Mouse (Mus musculus) spleen, adult 12 weeks (tissue): ENCODE measurements around the gene Gse1.

ENCODE experiments used
- DNase-seq: peaks from one replicate; pipeline ENCODE4 v3.0.0; 2022; ENCODE audit warnings: low spot score

The Gse1 gene

GRCm38 (mm10) chr8:120227891-120228591 lies at the start of gene Gse1:
Gse1 (plus strand) TSS chr8:120228456.
- DNase-seq, result no peak

DNA sequence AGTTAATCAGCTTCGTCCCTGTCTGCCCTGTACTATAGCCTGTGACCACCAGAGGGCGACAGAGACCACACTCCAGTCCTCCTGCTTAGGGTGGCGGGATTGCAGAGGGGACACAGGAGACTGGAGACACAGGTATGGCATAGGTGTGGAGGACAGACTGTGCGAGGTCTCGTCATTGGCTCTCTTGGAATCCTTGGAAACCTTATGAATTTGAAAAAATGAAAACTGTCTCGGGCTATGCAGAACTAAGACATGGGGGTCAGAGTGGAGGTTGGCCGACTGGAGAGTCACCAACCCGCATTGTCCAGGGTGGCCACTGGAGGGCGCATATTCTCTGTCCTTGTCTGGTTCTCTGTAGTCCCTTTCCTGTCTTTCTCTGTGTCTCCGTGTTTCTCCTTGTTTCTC lies 49.2 kb upstream of the Gse1 start:
- DNase-seq, result peak; percentile 76

DNA sequence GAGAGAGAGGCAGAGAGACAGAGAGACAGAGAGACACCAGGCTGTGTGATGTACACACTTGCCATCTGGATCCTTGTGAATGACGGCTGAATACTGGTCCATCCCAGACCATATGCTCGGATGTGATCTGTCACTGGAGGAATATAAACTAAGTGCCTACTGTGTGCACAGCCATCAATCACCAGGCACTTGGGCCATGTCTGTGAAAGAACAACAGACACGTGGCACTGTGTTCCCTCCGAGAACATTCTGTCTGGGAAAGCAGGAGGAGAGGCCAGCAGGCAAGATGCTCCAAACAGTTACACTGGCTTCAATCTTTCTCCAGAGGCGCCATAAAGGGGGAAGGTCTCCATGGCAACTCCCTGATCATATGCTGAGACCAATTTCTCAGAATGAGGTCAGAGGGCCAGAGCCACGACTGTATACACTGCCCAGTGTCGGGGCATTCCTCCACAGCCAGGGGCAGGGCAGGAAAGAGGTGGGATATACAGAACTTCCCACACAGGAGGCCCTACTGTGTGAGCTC lies 47.7 kb upstream of the Gse1 start:
- no peak for DNase-seq

GRCm38 (mm10) chr8:120181274-120181673 lies 47.0 kb upstream of the Gse1 start:
- no peak for DNase-seq

DNA sequence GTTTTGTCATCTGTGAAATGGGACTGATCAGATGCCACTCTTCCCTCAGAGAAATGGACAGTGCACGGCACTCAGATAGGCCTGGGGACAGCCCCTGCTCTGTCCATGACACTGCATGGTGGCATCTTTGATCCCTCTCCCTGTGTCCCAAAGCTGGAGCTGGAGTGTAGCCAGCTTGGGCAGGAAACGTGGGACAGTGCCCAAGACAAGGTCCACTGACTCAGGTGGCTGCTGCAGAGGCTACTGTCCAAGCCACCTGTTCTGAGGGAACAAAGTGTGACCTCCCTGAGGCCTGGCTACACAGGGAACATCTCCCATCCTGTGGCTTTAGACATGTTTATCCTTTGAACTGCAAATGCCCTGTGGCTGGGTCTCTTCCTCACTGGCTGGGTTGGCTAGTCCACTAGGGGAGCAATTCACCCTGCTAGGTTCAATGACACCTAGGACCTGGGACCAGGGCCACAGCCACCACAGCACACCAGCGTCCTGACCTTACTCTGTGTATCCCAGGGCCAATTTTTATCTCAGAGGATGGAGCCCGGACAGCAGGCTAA lies 46.3 kb upstream of the Gse1 start:
- DNase-seq, result no peak

DNA sequence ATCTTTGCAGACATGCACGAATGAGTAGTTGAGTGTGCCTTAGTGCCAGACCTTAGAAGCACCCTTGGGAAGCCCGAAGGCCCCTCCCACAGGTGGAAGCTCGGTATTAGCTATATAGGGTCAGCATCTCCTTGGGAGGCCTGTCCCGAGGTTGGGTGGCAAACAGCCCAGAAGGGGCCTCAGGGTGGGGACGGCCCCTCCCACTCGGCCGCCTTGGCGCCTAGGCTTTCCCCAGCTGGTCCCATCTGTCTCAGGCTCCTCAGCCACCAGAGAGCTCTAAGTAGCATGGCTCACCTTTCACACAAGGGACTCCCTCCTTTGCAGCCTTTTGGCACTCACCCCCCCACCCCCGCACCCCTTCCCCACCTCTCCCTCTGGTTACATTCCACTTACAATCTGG lies 43.9 kb upstream of the Gse1 start:
- no peak for DNase-seq

DNA sequence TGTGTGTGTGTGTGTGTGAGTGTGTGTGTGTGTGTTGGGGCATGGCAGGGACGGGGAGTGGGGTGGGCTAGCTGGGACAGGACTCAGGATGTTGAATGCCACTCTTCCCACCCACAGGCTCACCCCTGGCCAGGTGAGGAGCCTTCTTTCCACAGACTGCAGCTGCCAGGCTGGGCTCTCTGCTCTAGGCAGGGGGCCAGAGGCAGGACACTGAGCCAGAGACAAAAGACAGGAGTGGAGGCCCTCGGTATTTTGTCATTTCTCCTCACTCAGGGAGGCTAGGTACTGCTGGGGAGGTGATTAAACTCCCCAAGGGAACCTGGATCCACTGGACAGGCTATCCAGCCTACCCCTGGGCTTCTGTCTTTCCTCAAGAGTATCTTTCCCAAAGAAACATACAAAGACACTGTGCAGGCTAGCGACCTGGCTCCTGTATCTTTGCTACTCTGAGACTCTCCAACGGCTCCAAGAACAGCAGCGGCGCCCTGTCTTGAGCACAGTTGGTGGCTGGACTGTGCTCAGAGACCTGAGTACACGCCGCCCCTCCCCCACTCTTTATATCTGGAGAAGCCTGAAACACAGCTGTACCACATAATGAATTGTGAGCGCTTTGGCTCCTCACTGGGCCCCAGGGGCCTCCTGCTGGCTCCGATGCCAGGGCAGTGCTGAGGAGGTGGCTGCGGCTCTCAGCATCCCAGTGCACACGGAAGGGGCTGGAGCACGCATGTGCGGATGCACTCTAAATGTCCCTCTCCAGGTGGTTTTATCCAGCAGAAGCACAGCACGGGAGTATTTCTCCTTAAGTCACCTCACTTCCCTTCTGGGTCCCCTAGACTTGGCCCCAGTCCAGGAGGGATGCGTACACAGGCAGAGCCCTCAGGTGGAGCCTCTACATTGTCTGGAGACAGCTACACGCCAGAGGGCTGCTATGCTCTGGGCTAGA lies 43.1 kb upstream of the Gse1 start:
- no peak for DNase-seq

DNA sequence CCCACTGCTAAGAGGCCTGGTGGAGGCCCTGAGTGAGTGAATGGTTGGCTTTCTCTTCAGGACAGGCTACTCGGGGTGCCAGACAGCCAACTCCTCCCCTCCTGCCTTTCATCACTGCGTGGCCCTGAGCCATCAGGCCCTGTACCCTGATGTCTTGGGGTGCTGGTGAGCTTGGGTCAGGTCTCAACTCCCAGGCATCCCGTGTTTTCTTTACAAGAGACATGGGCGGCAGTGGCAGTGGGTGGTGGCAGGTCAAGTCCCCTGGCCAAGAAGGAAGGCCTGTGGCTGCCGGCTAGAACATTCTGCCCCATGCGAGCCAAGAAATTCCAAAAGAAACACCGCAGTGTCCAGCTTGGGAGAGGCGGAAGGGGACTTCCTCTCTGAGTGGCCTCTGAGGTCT lies 41.8 kb upstream of the Gse1 start:
- no peak for DNase-seq

GRCm38 (mm10) chr8:120188510-120188909 lies 39.7 kb upstream of the Gse1 start:
- no peak for DNase-seq

DNA sequence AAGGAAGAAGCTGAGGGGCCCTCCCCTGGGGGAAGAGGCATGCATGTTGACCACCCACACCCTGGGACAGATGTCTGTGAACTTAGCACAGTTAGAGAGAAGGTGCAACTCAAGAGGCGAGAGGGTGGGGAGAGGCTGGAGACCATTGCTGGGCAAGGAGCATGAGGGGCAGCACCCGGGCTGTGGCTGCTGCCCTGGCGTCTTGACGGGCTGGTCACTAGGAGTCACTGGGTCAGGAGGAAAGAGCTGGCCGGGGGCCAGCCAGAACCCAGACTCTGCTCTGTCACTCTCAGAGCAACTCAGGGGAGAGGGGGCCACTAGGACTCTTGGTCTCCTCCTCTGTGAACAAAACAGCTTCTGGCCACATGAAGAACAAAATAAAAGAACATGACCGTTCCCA lies 38.8 kb upstream of the Gse1 start:
- DNase-seq, result no peak

GRCm38 (mm10) chr8:120190107-120190809 lies 38.0 kb upstream of the Gse1 start:
- DNase-seq, result no peak

- no peak for DNase-seq
These were observed 37.3 kb upstream of the Gse1 start for GRCm38 (mm10) chr8:120190810-120191413.

DNA sequence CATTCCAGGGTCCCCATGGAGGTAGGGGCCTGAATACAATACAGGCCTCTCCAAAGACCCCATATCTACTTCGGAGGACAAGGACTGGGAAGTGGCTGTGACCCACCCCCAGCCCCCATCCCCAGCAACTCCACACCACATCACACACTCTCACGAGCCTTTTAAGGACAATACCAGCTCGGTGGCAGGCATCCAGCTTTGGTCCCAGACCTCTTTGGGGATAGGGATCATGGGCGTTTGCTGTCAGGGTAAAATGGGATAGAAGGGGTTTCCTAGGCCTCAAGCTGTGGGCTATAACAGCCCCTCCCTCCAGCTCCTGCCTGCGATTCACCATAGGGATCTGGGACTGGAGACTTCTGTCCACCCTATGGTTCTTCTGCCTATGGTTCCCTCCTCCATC lies 36.6 kb upstream of the Gse1 start:
- no peak for DNase-seq

DNA sequence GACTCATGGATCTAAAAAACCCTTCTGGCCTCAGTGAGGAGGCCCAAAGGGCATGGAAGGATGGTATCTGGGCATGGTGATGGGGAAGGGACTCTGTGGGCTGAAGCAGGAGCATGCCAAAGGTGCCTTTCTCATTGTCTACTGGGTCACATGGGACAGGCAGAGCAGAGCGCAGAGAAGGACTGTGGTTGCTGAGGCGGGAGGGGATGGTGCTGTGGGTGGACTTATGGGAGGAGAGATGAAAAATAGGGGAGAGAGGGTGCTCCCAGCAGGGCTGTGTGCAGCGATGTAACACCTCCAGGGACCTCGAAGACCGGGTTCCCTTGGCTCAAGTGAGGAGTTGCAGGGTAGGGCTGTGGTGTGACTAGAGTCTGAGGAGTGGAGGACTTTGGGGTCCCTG lies 36.1 kb upstream of the Gse1 start:
- DNase-seq, result no peak

- DNase-seq, result no peak
These were observed 26.9 kb upstream of the Gse1 start for GRCm38 (mm10) chr8:120201351-120201750.

DNA sequence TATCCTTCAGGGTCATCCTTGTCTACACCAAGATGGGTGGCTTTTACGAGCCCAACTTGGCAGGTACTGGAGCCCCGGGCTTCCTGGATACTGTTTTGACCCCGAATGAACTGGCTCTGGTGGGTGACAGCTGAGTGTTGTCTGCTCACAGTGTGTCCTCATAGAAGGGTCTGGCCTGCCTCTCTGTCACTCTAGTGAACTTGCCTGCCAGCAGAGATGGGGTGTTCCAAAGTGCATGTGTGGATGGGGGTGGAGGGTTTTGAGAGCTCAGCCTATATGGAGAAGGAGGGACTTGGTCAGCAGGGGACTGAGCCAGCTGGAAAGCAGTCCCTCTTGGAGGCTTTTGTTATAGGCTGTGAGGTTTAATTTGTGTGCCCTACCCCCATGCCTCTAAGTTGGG lies 25.7 kb upstream of the Gse1 start:
- DNase-seq, result no peak

DNA sequence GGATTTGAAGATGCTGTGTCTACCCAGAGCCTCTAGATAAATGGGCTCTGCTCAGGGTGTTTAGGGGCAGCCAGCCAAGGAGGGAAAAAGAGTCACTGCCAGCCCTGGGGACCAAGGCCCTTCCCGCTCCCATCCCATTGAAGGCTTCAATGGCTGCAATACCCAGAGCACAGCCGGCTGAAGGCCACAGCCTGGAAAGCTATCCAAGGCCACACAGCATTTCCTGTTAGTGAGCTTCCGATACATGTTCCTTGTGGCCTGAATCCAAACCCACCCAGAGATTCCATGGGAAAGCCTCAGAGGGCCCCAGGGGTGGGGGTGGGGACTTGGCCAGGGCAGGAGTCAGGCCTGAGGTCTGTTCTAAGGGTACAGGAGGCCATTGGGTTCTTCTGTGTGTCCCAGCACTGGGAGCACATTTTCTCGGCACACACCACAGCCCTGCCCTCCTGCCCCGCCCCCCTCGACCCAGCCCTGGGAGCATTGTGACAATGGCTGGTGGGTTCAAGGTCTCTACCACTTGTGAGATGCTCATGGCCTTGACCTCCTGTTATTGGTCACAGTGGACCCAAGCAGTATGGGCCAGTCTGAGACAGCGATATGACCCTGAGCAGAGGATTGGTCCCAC lies 23.4 kb upstream of the Gse1 start:
- DNase-seq, result no peak

DNA sequence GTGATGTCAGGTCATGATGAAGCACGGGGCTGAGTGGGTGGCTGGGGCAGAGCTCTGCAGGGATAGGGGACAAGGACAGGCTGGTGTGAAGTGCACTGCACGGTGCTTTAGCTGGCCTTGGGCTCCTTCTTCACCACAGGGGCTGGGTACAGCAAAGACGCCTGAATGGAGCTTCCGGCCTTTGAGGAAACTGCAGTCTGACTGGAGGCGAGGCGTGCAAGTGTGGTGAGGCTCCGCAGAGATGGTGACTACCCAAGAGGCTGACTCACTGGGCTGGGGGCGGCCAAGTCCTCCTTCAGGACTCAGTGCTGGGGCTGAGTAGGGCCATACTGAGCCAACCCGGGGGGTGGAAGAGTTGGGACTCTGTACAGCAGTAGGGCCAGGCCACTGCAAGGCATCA lies 22.3 kb upstream of the Gse1 start:
- no peak for DNase-seq

- DNase-seq, result no peak
These were observed 20.9 kb upstream of the Gse1 start for GRCm38 (mm10) chr8:120207364-120207763.

GRCm38 (mm10) chr8:120208113-120208512 lies 20.1 kb upstream of the Gse1 start:
- no peak for DNase-seq

GRCm38 (mm10) chr8:120211345-120211744 lies 16.9 kb upstream of the Gse1 start:
- no peak for DNase-seq
